In genomic region chr8:72365826-72366225, GRCm38 (mm10) we compare ENCODE assay signal across 8 mouse cellular contexts. TPM values are rescaled to one million over a fixed set of nuclear protein-coding genes. Genes with fewer than 3 reads are reported as not detected.
A peak's percentile ranks its signal among the peaks of the same experiment; 100 is the strongest.
DNase-seq lines count a peak whose midpoint lies in the region; ATAC-seq and TF ChIP-seq lines count a peak whose summit lies in the region.

No protein-coding gene starts in this region.

- peak; percentile 84 for TF ChIP-seq CTCF in forebrain, postnatal 0 days (IDR thresholded peaks at IDR 0.05; ENCODE audit: low read depth)

- H3K9ac ChIP-seq in ES-E14 (ENCODE audit: insufficient read depth, low read depth, low read length, poor library complexity, severe bottlenecking) = no peak overlapping the region
- no peak overlapping the region for H3K9ac ChIP-seq in forebrain, postnatal 0 days
- H3K9ac ChIP-seq in lung, embryonic 16.5 days (ENCODE audit: low read length) = no peak overlapping the region

- peak; percentile 62 for DNase-seq in ES-E14 (ENCODE audit: low read depth, low spot score)
- peak; percentile 52 for DNase-seq in cerebellum, adult 11-12 months
- peak; percentile 72 for DNase-seq in forebrain, postnatal 0 days
- peak; percentile 61 for DNase-seq in layer of hippocampus, adult 9-10 months (ENCODE audit: low spot score)
- peak; percentile 81 for DNase-seq in ovary, postnatal 36 days (ENCODE audit: low spot score)
- peak; percentile 89 for DNase-seq in thymus, postnatal 25 days

- H3K27me3 ChIP-seq in forebrain, postnatal 0 days (ENCODE audit: insufficient read depth, low read length) = no peaks in the 10 kb centered on the region
- H3K27me3 ChIP-seq in lung, embryonic 16.5 days (ENCODE audit: control insufficient read depth, insufficient read depth, low read depth, low read length) = no peaks in the 10 kb centered on the region

- H3K4me1 ChIP-seq in ES-E14 (ENCODE audit: control insufficient read depth in 2 of 2, insufficient read depth in 2 of 2, low read length in 2 of 2, poor library complexity in 1 of 2) = peaks cover 2 to 7% of the 10 kb centered on the region in 2 experiments; a peak in 1 of 4 replicates
- no peaks in the 10 kb centered on the region for H3K4me1 ChIP-seq in forebrain, postnatal 0 days (ENCODE audit: insufficient read depth)
- no peaks in the 10 kb centered on the region; the same call in 1 of the 2 replicates for H3K4me1 ChIP-seq in lung, embryonic 16.5 days (replicated peaks; ENCODE audit: control insufficient read depth, insufficient read depth, low read length)

- H3K9me3 ChIP-seq in ES-E14 (ENCODE audit: control insufficient read depth, insufficient read depth, low read depth, low read length) = no peaks in the 10 kb centered on the region
- no peaks in the 10 kb centered on the region for H3K9me3 ChIP-seq in forebrain, postnatal 0 days (ENCODE audit: low read length)
- H3K9me3 ChIP-seq in lung, embryonic 16.5 days (ENCODE audit: control insufficient read depth, low read length) = no peaks in the 10 kb centered on the region

- 22% methylated on average over 3 of the region's 3 CpGs for WGBS in forebrain, postnatal 0 days
- WGBS in lung, embryonic 16.5 days = 24% methylated on average over 3 of the region's 3 CpGs

- in situ Hi-C loops in ES-E14 (cut with MboI; ENCODE audit: low sequenced_read_pairs in 2 of 2, unreplicated experiment in 2 of 2) = loop anchor here (5.0 to 10.0 kb wide), 2 partner anchors 99 to 101 kb away; no protein-coding TSS in a partner anchor

- H3K27ac ChIP-seq in ES-E14 (ENCODE audit: insufficient read depth, low read depth, low read length, poor library complexity, severe bottlenecking) = no peak overlapping the region
- no peak overlapping the region for H3K27ac ChIP-seq in forebrain, postnatal 0 days (ENCODE audit: low read depth, low read length)
- no peak overlapping the region for H3K27ac ChIP-seq in lung, embryonic 16.5 days (ENCODE audit: low read length)

- ATAC-seq in forebrain, postnatal 0 days = peak; percentile 80
- peak; percentile 72 to 86 for ATAC-seq in hematopoietic stem cell, adult 5-6 weeks (replicated peaks in 1 of 2; ENCODE audit: insufficient read depth in 1 of 2, low FRiP score in 2 of 2, low TSS enrichment in 1 of 2, low read depth in 1 of 2, poor library complexity in 2 of 2, severe bottlenecking in 2 of 2)
- ATAC-seq in lung, embryonic 16.5 days (ENCODE audit: low read depth) = peak; percentile 75

- H3K36me3 ChIP-seq in ES-E14 (ENCODE audit: control insufficient read depth, insufficient read depth, low read length, poor library complexity, severe bottlenecking) = peaks cover 54% of the 10 kb centered on the region
- H3K36me3 ChIP-seq in forebrain, postnatal 0 days (ENCODE audit: insufficient read depth) = peaks cover 90% of the 10 kb centered on the region
- peaks cover 46% of the 10 kb centered on the region for H3K36me3 ChIP-seq in lung, embryonic 16.5 days (ENCODE audit: control insufficient read depth, insufficient read depth, low read length)

- no peak overlapping the region for H3K4me2 ChIP-seq in forebrain, postnatal 0 days (ENCODE audit: low read depth)
- H3K4me2 ChIP-seq in lung, embryonic 16.5 days (ENCODE audit: low read depth, low read length) = no peak overlapping the region

- H3K4me3 ChIP-seq in ES-E14 (ENCODE audit: insufficient read depth in 1 of 2, low read depth in 1 of 2, low read length in 2 of 2, poor library complexity in 1 of 2, severe bottlenecking in 1 of 2) = no peak overlapping the region
- no peak overlapping the region for H3K4me3 ChIP-seq in forebrain, postnatal 0 days (ENCODE audit: low read depth, low read length)
- no peak overlapping the region for H3K4me3 ChIP-seq in lung, embryonic 16.5 days (ENCODE audit: low read length)

TF ChIP-seq in ES-E14, 5 proteins besides CTCF, POLR2A, EP300 and RAD21:
- no peak for TF ChIP-seq ZNF384 (IDR thresholded peaks at IDR 0.05; ENCODE audit: low read depth, low read length)
- peak; percentile 98 for TF ChIP-seq ZC3H11A (IDR thresholded peaks at IDR 0.05; ENCODE audit: borderline replicate concordance, low read depth, low read length)
- TF ChIP-seq MAFK (IDR thresholded peaks at IDR 0.05; ENCODE audit: insufficient read depth, low read depth, low read length) = no peak

RNA-seq across cellular contexts. Expression of gene Klf2, which starts 47.0 kb away (rescaled TPM):
- 55.0 and 58.5 TPM in 2 replicates for total RNA-seq in ES-E14 (2012; rRNA removed)
- total RNA-seq in forebrain, postnatal 0 days (2014; rRNA removed) = 3.8 and 4.0 TPM in 2 replicates
- polyA plus RNA-seq in forebrain, postnatal 0 days (2015; fragmentation: Nextera tagmentation; extraction: Ambion mirVana) = 9.5 and 10.1 TPM in 2 replicates
- total RNA-seq in hematopoietic stem cell, adult 5-6 weeks (2017) = 9.4 and 17.1 TPM in 2 replicates
- 11.7 and 12.9 TPM in 2 replicates for polyA plus RNA-seq in lung, embryonic 16.5 days (2015; fragmentation: Nextera tagmentation; extraction: Ambion mirVana)

RNA-seq across cellular contexts. Expression of gene Eps15l1, which starts 55.4 kb away (rescaled TPM):
- 39.5 and 41.7 TPM in 2 replicates for total RNA-seq in ES-E14 (2012; rRNA removed)
- 61.6 and 62.9 TPM in 2 replicates for total RNA-seq in forebrain, postnatal 0 days (2014; rRNA removed)
- polyA plus RNA-seq in forebrain, postnatal 0 days (2015; fragmentation: Nextera tagmentation; extraction: Ambion mirVana) = 44.2 and 48.8 TPM in 2 replicates
- total RNA-seq in hematopoietic stem cell, adult 5-6 weeks (2017) = 50.0 and 54.2 TPM in 2 replicates
- polyA plus RNA-seq in lung, embryonic 16.5 days (2015; fragmentation: Nextera tagmentation; extraction: Ambion mirVana) = 52.6 and 53.1 TPM in 2 replicates
